Mouse (Mus musculus) bone marrow, adult 2 months (tissue): ENCODE data around the gene Thtpa.

Experiments
- CTCF ChIP-seq: fragments of 200-500 bp; IDR thresholded peaks from 2 replicates; pipeline ENCODE4 v1.5.1; 2011; ENCODE audit warnings: low read length, control low read depth; ENCODE audit not compliant: control insufficient read depth, insufficient read depth
- POLR2A ChIP-seq: fragments of 200-500 bp; IDR thresholded peaks from 2 replicates; pipeline ENCODE4 v1.6.1; 2011; ENCODE audit warnings: low read depth, mild to moderate bottlenecking, control low read depth, low read length, borderline replicate concordance; ENCODE audit not compliant: control insufficient read depth

- TF ChIP-seq CTCF (no peak), POLR2A (no peak)
These were observed 41.5 kb upstream of the Thtpa start for GRCm38 (mm10) chr14:55053050-55053449.
